In genomic region chr16:97325975-97326374, GRCm38 (mm10) we compare ENCODE assay signal across 8 mouse cellular contexts. TPM values are rescaled to one million over a fixed set of nuclear protein-coding genes. Genes with fewer than 3 reads are reported as not detected.
DNase-seq lines count a peak whose midpoint lies in the region; ATAC-seq and TF ChIP-seq lines count a peak whose summit lies in the region.

No protein-coding gene starts in this region.

- DNase-seq in heart, postnatal 4 days = peak; percentile 38
- no peak for DNase-seq in heart, adult 8-10 months (ENCODE audit: low spot score)
- DNase-seq in ES-CJ7 (ENCODE audit: low read depth, low spot score) = peak; percentile 58
- DNase-seq in embryonic facial prominence, embryonic 14.5 days (ENCODE audit: low spot score) = peak; percentile 14
- DNase-seq in layer of hippocampus, adult 11-12 months (ENCODE audit: low spot score) = peak; percentile 60
- DNase-seq in liver, postnatal 0 days = peak; percentile 27
- DNase-seq in telencephalon, adult 2 months (ENCODE audit: low read depth, low spot score) = peak; percentile 76
- no peak for DNase-seq in adrenal gland, adult 18-20 months (ENCODE audit: low spot score in 2 of 2)

- H3K9ac ChIP-seq in embryonic facial prominence, embryonic 14.5 days (ENCODE audit: low read depth, low read length) = no peak overlapping the region
- no peak overlapping the region for H3K9ac ChIP-seq in liver, postnatal 0 days (replicated peaks)

- no peaks in the 10 kb centered on the region for H3K36me3 ChIP-seq in embryonic facial prominence, embryonic 14.5 days (ENCODE audit: control insufficient read depth, insufficient read depth, low read length)
- H3K36me3 ChIP-seq in liver, postnatal 0 days (replicated peaks; ENCODE audit: insufficient read depth, low read length) = no peaks in the 10 kb centered on the region

- no peaks in the 10 kb centered on the region for H3K9me3 ChIP-seq in embryonic facial prominence, embryonic 14.5 days (ENCODE audit: control insufficient read depth, low read length)
- H3K9me3 ChIP-seq in liver, postnatal 0 days (ENCODE audit: low read length) = no peaks in the 10 kb centered on the region

- no peak for TF ChIP-seq EP300 in liver, postnatal 0 days (IDR thresholded peaks at IDR 0.05; ENCODE audit: low read depth)

- no peak overlapping the region for H3K4me2 ChIP-seq in embryonic facial prominence, embryonic 14.5 days (ENCODE audit: low read depth, low read length)
- no peak overlapping the region for H3K4me2 ChIP-seq in liver, postnatal 0 days (ENCODE audit: low read depth, low read length)

- H3K27me3 ChIP-seq in embryonic facial prominence, embryonic 14.5 days (replicated peaks; ENCODE audit: control insufficient read depth, insufficient read depth, low read length) = no peaks in the 10 kb centered on the region
- no peaks in the 10 kb centered on the region for H3K27me3 ChIP-seq in liver, postnatal 0 days (ENCODE audit: insufficient read depth, low read length)

- no peak overlapping the region for H3K4me3 ChIP-seq in embryonic facial prominence, embryonic 14.5 days (ENCODE audit: low read depth, low read length)
- no peak overlapping the region for H3K4me3 ChIP-seq in liver, postnatal 0 days (ENCODE audit: low read depth, low read length)

- peak; percentile 37; the same call in 1 of the 2 replicates for ATAC-seq in embryonic facial prominence, embryonic 14.5 days (ENCODE audit: low read depth)
- no peak for ATAC-seq in liver, postnatal 0 days

- WGBS in embryonic facial prominence, embryonic 14.5 days = 37% methylated on average over 8 of the region's 8 CpGs
- whole genome bisulfite sequencing in liver, postnatal 0 days (ENCODE audit: insufficient replicate concordance) = 37% methylated on average over 8 of the region's 8 CpGs

- H3K4me1 ChIP-seq in embryonic facial prominence, embryonic 14.5 days (ENCODE audit: control insufficient read depth, insufficient read depth, low read length) = no peaks in the 10 kb centered on the region
- H3K4me1 ChIP-seq in liver, postnatal 0 days (ENCODE audit: insufficient read depth) = no peaks in the 10 kb centered on the region

- no peak overlapping the region for H3K27ac ChIP-seq in embryonic facial prominence, embryonic 14.5 days (replicated peaks; ENCODE audit: low read depth, low read length)
- H3K27ac ChIP-seq in liver, postnatal 0 days (ENCODE audit: low read depth) = no peak overlapping the region

- TF ChIP-seq CTCF in liver, postnatal 0 days (IDR thresholded peaks at IDR 0.05; ENCODE audit: low read depth) = peak; percentile 51

RNA-seq across cellular contexts. Expression of gene Bace2, which starts 30.6 kb away (rescaled TPM):
- 10 to 100 TPM; 36.4 to 40.2 TPM for total RNA-seq in heart, postnatal 4 days (2021)
- total RNA-seq in heart, adult 8-10 months (2022) = 10 to 100 TPM in 3 of 4 experiments, 1 to 10 TPM in 1; 8.1 to 17.8 (median 13.8) TPM
- 16.4 and 20.6 TPM in 2 replicates for polyA plus RNA-seq in embryonic facial prominence, embryonic 14.5 days (2014; fragmentation: Nextera tagmentation; extraction: Ambion mirVana)
- 9.9 and 11.0 TPM in 2 replicates for polyA plus RNA-seq in liver, postnatal 0 days (2015; fragmentation: Nextera tagmentation; extraction: Ambion mirVana)
- 10 to 100 TPM; 14.9 to 22.3 TPM for total RNA-seq in adrenal gland, adult 18-20 months (2021)

Comparison
In these comparisons a context has a peak if more than half of its experiments do, and no peak if none do; other contexts are left out.
1. DNase-seq: peak in heart, postnatal 4 days (single experiment), ES-CJ7 (single experiment), embryonic facial prominence, embryonic 14.5 days (single experiment), layer of hippocampus, adult 11-12 months (single experiment), liver, postnatal 0 days (single experiment) and telencephalon, adult 2 months (single experiment); none in heart, adult 8-10 months (single experiment) and adrenal gland, adult 18-20 months (0 of 2).